Mouse (Mus musculus) lung, embryonic 14.5 days (tissue): ENCODE results near the gene Cfc1. TPM values are rescaled to one million over a fixed set of nuclear protein-coding genes. Genes with fewer than 3 reads are reported as not detected.

Experiments used
- ATAC-seq: fragments of 200-750 bp; cut with Nextera tagmentation; 2 replicates; pipeline ENCODE4 v1.8.0; 2017; ENCODE audit warnings: mild to moderate bottlenecking, moderate TSS enrichment, moderate library complexity; ENCODE audit not compliant: insufficient read depth
- DNase-seq: peaks from one replicate; pipeline ENCODE4 v3.0.0-alpha.2; 2015
- H3K27ac ChIP-seq: fragments of 300-500 bp; sonication (generic); 2 replicates; pipeline ENCODE4 v1.5.1; 2014; ENCODE audit warnings: low read depth, mild to moderate bottlenecking, moderate library complexity
- H3K27me3 ChIP-seq: fragments of 300-500 bp; sonication (generic); 2 replicates; pipeline ENCODE4 v1.6.1; 2014; ENCODE audit warnings: low read length, control low read depth; ENCODE audit not compliant: insufficient read depth
- H3K36me3 ChIP-seq: fragments of 300-500 bp; sonication (generic); 2 replicates; pipeline ENCODE4 v1.6.1; 2014; ENCODE audit warnings: control low read depth; ENCODE audit not compliant: insufficient read depth
- H3K4me1 ChIP-seq: fragments of 300-500 bp; sonication (generic); 2 replicates; pipeline ENCODE4 v1.6.1; 2014; ENCODE audit warnings: antibody characterized with exemption, control low read depth; ENCODE audit not compliant: insufficient read depth
- H3K4me2 ChIP-seq: fragments of 300-500 bp; sonication (generic); 2 replicates; pipeline ENCODE4 v1.6.1; 2014; ENCODE audit warnings: mild to moderate bottlenecking
- H3K4me3 ChIP-seq: fragments of 300-500 bp; sonication (generic); 2 replicates; pipeline ENCODE4 v1.5.1; 2014; ENCODE audit warnings: low read depth, low read length
- H3K9ac ChIP-seq: fragments of 300-500 bp; sonication (generic); 2 replicates; pipeline ENCODE4 v1.6.1; 2014
- H3K9me3 ChIP-seq: fragments of 300-500 bp; sonication (generic); 2 replicates; pipeline ENCODE4 v1.6.1; 2016; ENCODE audit warnings: low read depth, low read length, control low read depth
- CTCF ChIP-seq: IDR thresholded peaks from 2 replicates; pipeline ENCODE4 v1.5.1; 2016; ENCODE audit warnings: antibody characterized with exemption, low read depth
- WGBS: fragments of 180-500 bp; shearing (Covaris S2); extraction: QIAGEN DNeasy Blood & Tissue Kit; methylation state at CpG from one replicate; pipeline ENCODE4 v1.1.7; 2014; 5-methylcytosine and 5-hydroxymethylcytosine counted together
- polyA plus RNA-seq: library from polyadenylated mRNA; unstranded; fragments of >200 nt; fragmentation: Nextera tagmentation; extraction: Ambion mirVana; gene quantifications from 2 replicates; pipeline ENCODE4 v1.2.1, GENCODE M21; 2014

Gene Cfc1
- polyA plus RNA-seq, 1 experiment from 2014 or later: not detected

DNA sequence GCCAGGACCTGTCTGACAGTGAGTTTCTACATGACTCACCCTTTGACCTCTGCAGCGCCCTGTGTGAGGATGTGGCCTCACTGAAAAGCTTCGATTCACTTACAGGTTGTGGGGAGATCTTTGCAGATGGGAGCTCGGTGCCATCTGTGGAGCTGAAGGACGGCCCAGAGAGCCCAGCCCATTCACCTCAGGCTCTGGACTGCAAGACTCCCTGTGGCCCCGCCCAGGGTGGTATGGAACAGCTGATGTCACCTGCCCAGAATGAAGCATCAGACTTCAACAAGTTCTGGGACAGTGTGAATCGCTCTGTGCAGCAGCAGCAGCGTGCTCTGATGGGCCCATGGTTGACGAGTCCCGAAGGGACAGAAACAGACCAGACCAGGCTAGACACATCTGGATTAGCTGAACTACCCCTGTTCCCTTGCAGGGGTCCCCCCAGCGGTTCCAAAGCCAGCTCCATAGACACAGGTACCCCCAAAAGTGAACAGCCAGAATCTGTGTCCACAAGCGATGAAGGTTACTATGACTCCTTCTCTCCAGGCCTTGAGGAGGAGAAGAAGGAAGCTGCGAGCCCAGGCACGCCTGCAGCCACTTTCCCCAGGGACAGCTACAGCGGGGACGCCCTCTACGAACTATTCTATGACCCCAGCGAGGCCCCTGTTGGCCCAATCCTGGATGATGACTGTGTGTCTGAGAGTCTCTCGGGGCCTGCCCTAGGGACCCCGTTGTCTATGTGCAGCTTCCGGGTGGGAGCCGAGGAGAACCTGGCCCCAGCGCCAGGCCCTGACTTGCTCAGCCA, 52.0 kb downstream of the Cfc1 start:
- no peak for ATAC-seq

More for the DNA sequence above, 52.0 kb downstream of the Cfc1 start:
- no peaks in the 10 kb centered on the region for H3K36me3 ChIP-seq
- H3K4me2 ChIP-seq: no peak overlapping the region
- no peak overlapping the region for H3K27ac ChIP-seq
- H3K9ac ChIP-seq: no peak overlapping the region
- no peak overlapping the region for H3K4me3 ChIP-seq
- DNase-seq: no peak
- no peak for TF ChIP-seq CTCF
- H3K4me1 ChIP-seq: no peaks in the 10 kb centered on the region
- H3K9me3 ChIP-seq: no peaks in the 10 kb centered on the region
- H3K27me3 ChIP-seq: no peaks in the 10 kb centered on the region
- WGBS: 79% methylated on average over 22 of the region's 22 CpGs

Other genes with a start within 250 kb of the Cfc1 start
- gene Ccdc115, start 96.0 kb upstream of the Cfc1 start, polyA plus RNA-seq: 50.4 and 51.8 TPM in 2 replicates
- gene Imp4, start 95.8 kb upstream of the Cfc1 start, polyA plus RNA-seq: 91.1 and 91.2 TPM in 2 replicates
- gene Ptpn18, start 75.9 kb upstream of the Cfc1 start, polyA plus RNA-seq: 43.2 and 48.1 TPM in 2 replicates
- not detected in 2 replicates for gene Prss39, start 37.2 kb upstream of the Cfc1 start, polyA plus RNA-seq
- not detected in 2 replicates for gene Prss40, start 25.3 kb downstream of the Cfc1 start, polyA plus RNA-seq
- gene Amer3, start 44.0 kb downstream of the Cfc1 start, polyA plus RNA-seq: 0.11 TPM in 1 of 2 replicates, not detected in the other